Comparison of ENCODE assay signal across 21 mouse cellular contexts in genomic region chr1:134100928-134101327, GRCm38 (mm10). TPM values are rescaled to one million over a fixed set of nuclear protein-coding genes. Genes with fewer than 3 reads are reported as not detected.
DNase-seq lines count a peak whose midpoint lies in the region; ATAC-seq and TF ChIP-seq lines count a peak whose summit lies in the region.
"Had no signal": no experiment of that assay in that cellular context is flagged by ENCODE, and none has a peak within 500 bp of the region (broad histone marks: within the 10 kb centered on the region; RNA-seq: fewer than 3 reads in every experiment).

No protein-coding gene starts in this region.

- in situ Hi-C loops in ES-E14 (cut with MboI; ENCODE audit: low sequenced_read_pairs in 2 of 2, unreplicated experiment in 2 of 2), result no loop called here

- H3K9ac ChIP-seq in liver, embryonic 12.5 days, result 0 out of 2 replicates have a peak overlapping the region, but pooled peaks have one; percentile 80
- no peak overlapping the region for H3K9ac ChIP-seq in liver, postnatal 0 days (replicated peaks)
- no peak overlapping the region for H3K9ac ChIP-seq in ES-E14 (ENCODE audit: insufficient read depth, low read depth, low read length, poor library complexity, severe bottlenecking)
- H3K9ac ChIP-seq in hindbrain, embryonic 12.5 days, result no peak overlapping the region
- H3K9ac ChIP-seq: forebrain, embryonic 15.5 days; lung, embryonic 14.5 days; neural tube, embryonic 15.5 days had no signal

- TF ChIP-seq CTCF in gastrocnemius, adult 2 months (IDR thresholded peaks at IDR 0.05), result no peak
- no peak for TF ChIP-seq CTCF in liver, postnatal 0 days (IDR thresholded peaks at IDR 0.05; ENCODE audit: low read depth)
- TF ChIP-seq CTCF in embryonic fibroblast, embryonic 13.5 days (IDR thresholded peaks at IDR 0.05; ENCODE audit: borderline replicate concordance, insufficient read depth, low read length), result no peak

- TF ChIP-seq POLR2A in embryonic fibroblast, embryonic 13.5 days (IDR thresholded peaks at IDR 0.05; ENCODE audit: low read depth, low read length), result no peak

- H3K27me3 ChIP-seq in liver, embryonic 12.5 days (replicated peaks), result peaks cover 18% of the 10 kb centered on the region
- no peaks in the 10 kb centered on the region for H3K27me3 ChIP-seq in liver, postnatal 0 days (ENCODE audit: insufficient read depth, low read length)
- H3K27me3 ChIP-seq in hindbrain, embryonic 12.5 days, result no peaks in the 10 kb centered on the region
- H3K27me3 ChIP-seq: forebrain, embryonic 15.5 days; neural tube, embryonic 15.5 days had no signal

- no peak for ATAC-seq in liver, embryonic 12.5 days
- ATAC-seq in liver, postnatal 0 days, result no peak
- ATAC-seq in hindbrain, embryonic 12.5 days (ENCODE audit: low FRiP score), result no peak
- ATAC-seq: forebrain, embryonic 15.5 days; intestine, embryonic 16.5 days had no signal

- H3K4me2 ChIP-seq in liver, embryonic 12.5 days, result no peak overlapping the region
- H3K4me2 ChIP-seq in liver, postnatal 0 days (ENCODE audit: low read depth, low read length), result no peak overlapping the region
- H3K4me2 ChIP-seq in hindbrain, embryonic 12.5 days (replicated peaks), result no peak overlapping the region
- H3K4me2 ChIP-seq: forebrain, embryonic 15.5 days; lung, embryonic 14.5 days; neural tube, embryonic 15.5 days had no signal

- H3K9me3 ChIP-seq in liver, embryonic 12.5 days (replicated peaks), result no peaks in the 10 kb centered on the region
- no peaks in the 10 kb centered on the region for H3K9me3 ChIP-seq in liver, postnatal 0 days (ENCODE audit: low read length)
- H3K9me3 ChIP-seq in ES-E14 (ENCODE audit: control insufficient read depth, insufficient read depth, low read depth, low read length), result no peaks in the 10 kb centered on the region
- H3K9me3 ChIP-seq in hindbrain, embryonic 12.5 days (replicated peaks), result no peaks in the 10 kb centered on the region
- H3K9me3 ChIP-seq: forebrain, embryonic 15.5 days; megakaryocyte, embryonic 14.5 days; neural tube, embryonic 15.5 days had no signal

- TF ChIP-seq EP300 in liver, postnatal 0 days (IDR thresholded peaks at IDR 0.05; ENCODE audit: low read depth), result no peak

- H3K36me3 ChIP-seq in liver, embryonic 12.5 days, result no peaks in the 10 kb centered on the region
- no peaks in the 10 kb centered on the region for H3K36me3 ChIP-seq in liver, postnatal 0 days (replicated peaks; ENCODE audit: insufficient read depth, low read length)
- no peaks in the 10 kb centered on the region for H3K36me3 ChIP-seq in ES-E14 (ENCODE audit: control insufficient read depth, insufficient read depth, low read length, poor library complexity, severe bottlenecking)
- H3K36me3 ChIP-seq in hindbrain, embryonic 12.5 days, result no peaks in the 10 kb centered on the region
- H3K36me3 ChIP-seq: forebrain, embryonic 15.5 days; neural tube, embryonic 15.5 days had no signal

- intact Hi-C loops in gastrocnemius, adult 2 months (cut with DNase I), result loop anchor here (10.0 kb wide), 1 partner anchor 136 kb away; no protein-coding TSS in a partner anchor

- no peak overlapping the region for H3K4me3 ChIP-seq in gastrocnemius, adult 2 months
- H3K4me3 ChIP-seq in liver, embryonic 12.5 days, result no peak overlapping the region
- no peak overlapping the region for H3K4me3 ChIP-seq in liver, postnatal 0 days (ENCODE audit: low read depth, low read length)
- H3K4me3 ChIP-seq in ES-E14 (ENCODE audit: insufficient read depth in 1 of 2, low read depth in 1 of 2, low read length in 2 of 2, poor library complexity in 1 of 2, severe bottlenecking in 1 of 2), result no peak overlapping the region
- H3K4me3 ChIP-seq in embryonic fibroblast, embryonic 13.5 days (ENCODE audit: insufficient read depth, low read length), result no peak overlapping the region
- H3K4me3 ChIP-seq in hindbrain, embryonic 12.5 days, result no peak overlapping the region
- H3K4me3 ChIP-seq: forebrain, embryonic 15.5 days; megakaryocyte, embryonic 14.5 days; neural tube, embryonic 15.5 days had no signal

- H3K27ac ChIP-seq in gastrocnemius, adult 2 months, result peak overlapping the region; percentile 100
- H3K27ac ChIP-seq in liver, embryonic 12.5 days, result peak overlapping the region; percentile 95; the same call in 1 of the 2 replicates
- H3K27ac ChIP-seq in liver, postnatal 0 days (ENCODE audit: low read depth), result no peak overlapping the region
- H3K27ac ChIP-seq in ES-E14 (ENCODE audit: insufficient read depth, low read depth, low read length, poor library complexity, severe bottlenecking), result peak overlapping the region; percentile 48
- H3K27ac ChIP-seq in embryonic fibroblast, embryonic 13.5 days (ENCODE audit: insufficient read depth, low read length), result peak overlapping the region; percentile 97
- no peak overlapping the region for H3K27ac ChIP-seq in hindbrain, embryonic 12.5 days
- H3K27ac ChIP-seq: forebrain, embryonic 15.5 days; neural tube, embryonic 15.5 days had no signal

- 75% methylated on average over 4 of the region's 4 CpGs for WGBS in liver, embryonic 12.5 days (ENCODE audit: insufficient replicate concordance)
- WGBS in liver, postnatal 0 days (ENCODE audit: insufficient replicate concordance), result 72% methylated on average over 4 of the region's 4 CpGs
- WGBS in hindbrain, embryonic 12.5 days, result 94% methylated on average over 4 of the region's 4 CpGs

- no peak for DNase-seq in gastrocnemius, adult 2 months
- DNase-seq in gastrocnemius, adult 18-20 months (ENCODE audit: low spot score), result no peak
- DNase-seq in liver, postnatal 0 days, result no peak
- no peak for DNase-seq in ES-E14 (ENCODE audit: low read depth, low spot score)
- no peak for DNase-seq in frontal cortex, postnatal 36 days (ENCODE audit: low spot score in 2 of 2)
- DNase-seq: adrenal gland, postnatal 10 days; gastrocnemius, postnatal 25 days; heart, postnatal 4 days; kidney, postnatal 14 days; lung, embryonic 14.5 days; right cerebral cortex, adult 18-20 months; spleen, adult 18-20 months had no signal

- H3K4me1 ChIP-seq in liver, embryonic 12.5 days, result peaks cover 46% of the 10 kb centered on the region
- peaks cover 40% of the 10 kb centered on the region for H3K4me1 ChIP-seq in liver, postnatal 0 days (ENCODE audit: insufficient read depth)
- H3K4me1 ChIP-seq in ES-E14 (ENCODE audit: control insufficient read depth in 2 of 2, insufficient read depth in 2 of 2, low read length in 2 of 2, poor library complexity in 1 of 2), result peaks cover 11 to 27% of the 10 kb centered on the region in 2 experiments
- peaks cover 22% of the 10 kb centered on the region for H3K4me1 ChIP-seq in embryonic fibroblast, embryonic 13.5 days (ENCODE audit: control insufficient read depth, insufficient read depth, low read length)
- H3K4me1 ChIP-seq in hindbrain, embryonic 12.5 days, result peaks cover 39% of the 10 kb centered on the region

TF ChIP-seq in ES-E14, 5 proteins besides CTCF, POLR2A, EP300 and RAD21:
- TF ChIP-seq HCFC1 (IDR thresholded peaks at IDR 0.05; ENCODE audit: borderline replicate concordance, insufficient read depth, low read length), result no peak
- TF ChIP-seq ZC3H11A (IDR thresholded peaks at IDR 0.05; ENCODE audit: borderline replicate concordance, low read depth, low read length), result no peak
- no peak for TF ChIP-seq ZNF384 (IDR thresholded peaks at IDR 0.05; ENCODE audit: low read depth, low read length)
- TF ChIP-seq CHD2 (IDR thresholded peaks at IDR 0.05; ENCODE audit: low read depth, low read length), result no peak
- no peak for TF ChIP-seq MAFK (IDR thresholded peaks at IDR 0.05; ENCODE audit: insufficient read depth, low read depth, low read length)

RNA-seq across cellular contexts. Expression of gene Chit1, which starts 10.1 kb away (rescaled TPM):
- not detected for total RNA-seq in gastrocnemius, adult 2 months (2021)
- total RNA-seq in gastrocnemius, adult 18-20 months (2021), result not detected
- 0.07 and 0.12 TPM in 2 replicates for polyA plus RNA-seq in liver, embryonic 12.5 days (2016; fragmentation: Nextera tagmentation; extraction: Ambion mirVana)
- polyA plus RNA-seq in liver, postnatal 0 days (2015; fragmentation: Nextera tagmentation; extraction: Ambion mirVana), result 0.26 TPM in 2 replicates
- 0.13 and 0.32 TPM in 2 replicates for total RNA-seq in ES-E14 (2012; rRNA removed)
- not detected in 2 replicates for polyA plus RNA-seq in embryonic fibroblast, embryonic 13.5 days (2011; ENCODE audit: insufficient read length, low read depth, missing spikeins)
- 0.13 TPM in 1 of 2 replicates, not detected in the other for polyA plus RNA-seq in hindbrain, embryonic 12.5 days (2016; fragmentation: Nextera tagmentation; extraction: Ambion mirVana)
- total RNA-seq: gastrocnemius, postnatal 25 days; heart, postnatal 4 days; left cerebral cortex, postnatal 25 days had no signal
- polyA plus RNA-seq: embryonic facial prominence, embryonic 11.5 days; intestine, embryonic 16.5 days; lung, embryonic 14.5 days had no signal

RNA-seq across cellular contexts. Expression of gene Btg2, which starts 22.0 kb away (rescaled TPM):
- 10 to 100 TPM; 14.1 to 46.8 TPM for total RNA-seq in gastrocnemius, adult 2 months (2021)
- total RNA-seq in gastrocnemius, adult 18-20 months (2021), result 10 to 100 TPM; 41.2 to 63.7 TPM
- polyA plus RNA-seq in liver, embryonic 12.5 days (2016; fragmentation: Nextera tagmentation; extraction: Ambion mirVana), result 78.2 and 80.8 TPM in 2 replicates
- 60.1 and 62.6 TPM in 2 replicates for polyA plus RNA-seq in liver, postnatal 0 days (2015; fragmentation: Nextera tagmentation; extraction: Ambion mirVana)
- total RNA-seq in ES-E14 (2012; rRNA removed), result 40.2 and 47.5 TPM in 2 replicates
- 96.4 and 125 TPM in 2 replicates for polyA plus RNA-seq in embryonic fibroblast, embryonic 13.5 days (2011; ENCODE audit: insufficient read length, low read depth, missing spikeins)
- 90.4 and 105 TPM in 2 replicates for polyA plus RNA-seq in hindbrain, embryonic 12.5 days (2016; fragmentation: Nextera tagmentation; extraction: Ambion mirVana)

Comparison
In these comparisons a context has a peak if more than half of its experiments do, and no peak if none do; other contexts are left out.
1. H3K27ac ChIP-seq: peak in gastrocnemius, adult 2 months (single experiment), liver, embryonic 12.5 days (single experiment), ES-E14 (single experiment) and embryonic fibroblast, embryonic 13.5 days (single experiment); none in liver, postnatal 0 days (single experiment) and hindbrain, embryonic 12.5 days (single experiment).